Mouse (Mus musculus): ENCODE results near the gene Phc2.
"Not testable (repeated sequence)": the region's sequence is repeated elsewhere in the genome, so short reads cannot be mapped to it uniquely, and the experiment has no call there.

DNA sequence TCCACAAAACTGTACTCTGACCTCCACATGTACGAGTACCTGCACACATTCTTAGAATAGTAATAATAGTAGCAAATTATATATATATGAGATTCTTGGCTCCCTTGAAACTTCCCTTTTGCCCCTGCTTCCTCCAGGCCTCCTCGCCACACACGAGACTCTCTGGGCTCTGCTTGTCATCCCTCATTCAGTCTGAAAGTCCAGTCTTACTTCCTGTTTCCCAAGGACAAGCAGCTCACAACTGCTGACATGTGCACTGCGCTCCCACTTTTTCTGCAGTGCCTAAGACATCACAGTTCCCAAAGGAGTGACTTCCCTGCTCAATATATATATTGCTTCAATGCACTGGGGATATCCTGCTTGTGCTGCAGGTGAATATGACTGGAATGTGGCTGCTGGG, 12.7 kb downstream of the Phc2 start:
- not testable (repeated sequence) for TF ChIP-seq CTCF (conservative IDR thresholded peaks at IDR 0.05; ENCODE audit: low read length); POU5F1 (IDR thresholded peaks at IDR 0.05; ENCODE audit: borderline replicate concordance, low read length); NANOG (IDR thresholded peaks at IDR 0.05; ENCODE audit: borderline replicate concordance, low read length)

All from E14TG2a.4 (cell line).